Mouse (Mus musculus) intestine, postnatal 0 days (tissue): ENCODE data around the gene Hdac4. TPM values are rescaled to one million over a fixed set of nuclear protein-coding genes. Genes with fewer than 3 reads are reported as not detected.

Source experiments
- ATAC-seq: fragments of 200-750 bp; cut with Nextera tagmentation; 2 replicates; pipeline ENCODE4 v1.8.0; 2017; ENCODE audit warnings: mild to moderate bottlenecking, moderate TSS enrichment, moderate library complexity
- H3K27ac ChIP-seq: fragments of 300-500 bp; sonication (generic); 2 replicates; pipeline ENCODE4 v1.5.1; 2014; ENCODE audit warnings: mild to moderate bottlenecking, low read depth, low read length, moderate library complexity
- H3K27me3 ChIP-seq: fragments of 300-500 bp; sonication (generic); replicated peaks from 2 replicates; pipeline ENCODE4 v1.6.1; 2014; ENCODE audit warnings: low read length, mixed read lengths; ENCODE audit not compliant: control insufficient read depth, insufficient read depth
- H3K36me3 ChIP-seq: fragments of 300-500 bp; sonication (generic); 2 replicates; pipeline ENCODE4 v1.6.1; 2014; ENCODE audit warnings: mild to moderate bottlenecking, moderate library complexity; ENCODE audit not compliant: control insufficient read depth, insufficient read depth
- H3K4me1 ChIP-seq: fragments of 300-500 bp; sonication (generic); replicated peaks from 2 replicates; pipeline ENCODE4 v1.6.1; 2014; ENCODE audit warnings: antibody characterized with exemption, low read length, mixed read lengths; ENCODE audit not compliant: control insufficient read depth, insufficient read depth
- H3K4me2 ChIP-seq: fragments of 300-500 bp; sonication (generic); replicated peaks from 2 replicates; pipeline ENCODE4 v1.6.1; 2014; ENCODE audit warnings: low read depth, mild to moderate bottlenecking, moderate library complexity
- H3K4me3 ChIP-seq: fragments of 300-500 bp; sonication (generic); 2 replicates; pipeline ENCODE4 v1.5.1; 2014; ENCODE audit warnings: low read depth, low read length
- H3K9ac ChIP-seq: fragments of 300-500 bp; sonication (generic); 2 replicates; pipeline ENCODE4 v1.6.1; 2014; ENCODE audit warnings: mild to moderate bottlenecking, low read depth, low read length
- H3K9me3 ChIP-seq: fragments of 300-500 bp; sonication (generic); 2 replicates; pipeline ENCODE4 v1.6.1; 2016; ENCODE audit warnings: mixed run types; ENCODE audit not compliant: control insufficient read depth
- CTCF ChIP-seq: sonication (generic); IDR thresholded peaks from 2 replicates; pipeline ENCODE4 v1.5.1; 2016; ENCODE audit warnings: low read depth, mild to moderate bottlenecking, control low read depth, antibody characterized with exemption, moderate library complexity
- WGBS: fragments of 180-500 bp; shearing (Covaris S2); extraction: QIAGEN DNeasy Blood & Tissue Kit; methylation state at CpG from one replicate; pipeline ENCODE4 v1.1.7; 2014; 5-methylcytosine and 5-hydroxymethylcytosine counted together
- polyA plus RNA-seq: library from polyadenylated mRNA; unstranded; fragments of >200 nt; fragmentation: Nextera tagmentation; extraction: Ambion mirVana; gene quantifications from 2 replicates; pipeline ENCODE4 v1.2.1, GENCODE M21; 2015

Hdac4 gene
- polyA plus RNA-seq, 1 experiment from 2014 or later, result 6.7 TPM

DNA sequence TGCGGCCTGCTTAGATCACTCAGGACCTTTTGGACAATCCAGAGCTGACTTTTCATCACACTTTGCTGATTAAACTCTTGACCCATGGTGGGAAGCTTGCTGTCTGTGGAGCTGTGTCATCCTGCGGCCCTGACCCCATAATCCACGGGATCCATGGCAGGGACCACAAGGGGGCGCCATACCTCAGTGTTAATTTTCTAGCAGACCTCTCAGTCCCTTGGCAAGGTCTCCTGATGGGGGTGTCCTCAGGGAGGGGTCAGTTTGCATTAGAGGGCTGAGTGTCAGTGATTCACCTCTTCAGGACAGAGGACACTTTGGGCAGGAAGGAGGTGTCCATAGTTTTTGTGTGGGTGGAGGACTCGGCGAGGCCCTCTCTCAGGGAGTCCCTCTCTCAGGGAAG is 281.6 kb downstream of the Hdac4 start:
- Histone ChIP-seq H3K4me1 (no peaks in the 10 kb centered on the region), H3K4me3 (no peak overlapping the region), H3K36me3 (no peaks in the 10 kb centered on the region), H3K4me2 (no peak overlapping the region), H3K27me3 (no peaks in the 10 kb centered on the region), H3K27ac (no peak overlapping the region), H3K9ac (no peak overlapping the region), H3K9me3 (no peaks in the 10 kb centered on the region)
- WGBS, result 59% methylated on average over 6 of the region's 6 CpGs
- no peak for ATAC-seq
- peak; percentile 79 for TF ChIP-seq CTCF

DNA sequence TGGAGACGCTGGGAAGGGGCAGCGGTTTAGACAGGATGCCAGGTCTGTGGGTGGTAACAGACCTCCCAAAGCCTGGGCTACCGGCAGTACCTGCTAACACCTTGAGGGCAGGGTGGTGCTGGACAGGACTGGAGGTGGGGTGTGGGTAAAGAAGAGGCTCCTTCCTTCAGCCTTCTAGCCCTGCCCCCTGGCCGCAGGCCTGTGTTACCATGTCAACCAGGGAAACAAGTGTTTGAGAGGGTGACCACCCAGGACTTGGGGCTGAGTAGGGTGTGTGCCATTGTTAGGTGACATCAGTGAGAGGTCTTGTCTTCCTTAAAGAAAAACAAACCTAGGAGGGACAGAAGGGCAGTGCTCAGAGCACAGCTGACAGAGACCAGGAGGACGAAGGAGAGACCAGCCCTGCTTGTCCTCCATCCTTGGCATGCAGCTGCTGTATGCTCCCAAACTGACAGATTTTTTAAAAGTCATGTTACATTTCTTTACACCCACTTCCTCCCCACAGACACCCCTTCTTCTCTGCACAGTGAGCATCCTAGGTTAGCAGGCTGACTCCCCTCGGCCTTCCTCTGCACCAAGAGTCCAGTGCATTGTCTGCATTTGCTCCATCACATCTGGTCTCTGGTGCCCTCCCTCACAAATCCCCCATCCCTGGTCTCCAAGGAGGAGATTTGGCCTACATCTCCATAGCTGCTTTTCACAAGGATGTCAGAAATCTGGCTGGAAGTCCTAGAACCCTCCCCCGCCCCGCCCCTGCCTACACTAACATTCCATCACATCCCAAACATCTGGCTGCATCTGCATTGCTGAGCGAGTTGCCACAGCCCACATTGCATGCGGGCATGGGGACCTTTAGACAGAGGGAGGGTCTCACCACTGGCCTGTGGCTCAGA is 283.0 kb downstream of the Hdac4 start:
- no peak overlapping the region for H3K9ac ChIP-seq
- H3K4me1 ChIP-seq, result no peaks in the 10 kb centered on the region
- H3K27me3 ChIP-seq, result no peaks in the 10 kb centered on the region; the same call in 1 of the 2 replicates
- H3K27ac ChIP-seq, result no peak overlapping the region
- TF ChIP-seq CTCF, result no peak
- no peaks in the 10 kb centered on the region for H3K9me3 ChIP-seq
- no peak for ATAC-seq
- H3K36me3 ChIP-seq, result no peaks in the 10 kb centered on the region
- no peak overlapping the region for H3K4me2 ChIP-seq
- no peak overlapping the region for H3K4me3 ChIP-seq
- WGBS, result 52% methylated on average over 10 of the region's 10 CpGs

DNA sequence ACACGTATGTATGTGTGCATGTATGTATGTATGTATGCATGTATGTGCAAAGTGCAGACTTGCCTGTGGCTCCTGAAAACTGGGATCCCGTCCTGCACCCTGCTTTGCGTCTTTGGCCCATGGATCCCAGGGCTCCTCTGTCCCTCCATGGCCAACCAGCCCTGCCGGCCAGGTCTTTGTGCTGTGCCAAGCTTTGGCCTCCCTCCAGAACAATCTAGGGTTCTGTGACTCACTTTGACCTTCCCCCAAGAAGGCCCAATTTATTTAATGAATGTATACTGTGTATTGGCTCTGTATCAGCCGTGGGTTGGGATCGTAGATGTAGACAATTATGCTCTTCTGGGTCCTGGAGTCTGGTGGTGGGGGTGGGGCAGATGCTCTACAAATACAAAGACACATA is 290.2 kb downstream of the Hdac4 start:
- no peaks in the 10 kb centered on the region; the same call in 1 of the 2 replicates for H3K27me3 ChIP-seq
- H3K27ac ChIP-seq, result no peak overlapping the region
- no peaks in the 10 kb centered on the region for H3K36me3 ChIP-seq
- no peaks in the 10 kb centered on the region for H3K4me1 ChIP-seq
- H3K4me2 ChIP-seq, result no peak overlapping the region
- ATAC-seq, result no peak
- H3K4me3 ChIP-seq, result no peak overlapping the region
- no peak overlapping the region for H3K9ac ChIP-seq
- TF ChIP-seq CTCF, result no peak
- no peaks in the 10 kb centered on the region for H3K9me3 ChIP-seq
- WGBS, result 83% methylated on average over 6 of the region's 6 CpGs

DNA sequence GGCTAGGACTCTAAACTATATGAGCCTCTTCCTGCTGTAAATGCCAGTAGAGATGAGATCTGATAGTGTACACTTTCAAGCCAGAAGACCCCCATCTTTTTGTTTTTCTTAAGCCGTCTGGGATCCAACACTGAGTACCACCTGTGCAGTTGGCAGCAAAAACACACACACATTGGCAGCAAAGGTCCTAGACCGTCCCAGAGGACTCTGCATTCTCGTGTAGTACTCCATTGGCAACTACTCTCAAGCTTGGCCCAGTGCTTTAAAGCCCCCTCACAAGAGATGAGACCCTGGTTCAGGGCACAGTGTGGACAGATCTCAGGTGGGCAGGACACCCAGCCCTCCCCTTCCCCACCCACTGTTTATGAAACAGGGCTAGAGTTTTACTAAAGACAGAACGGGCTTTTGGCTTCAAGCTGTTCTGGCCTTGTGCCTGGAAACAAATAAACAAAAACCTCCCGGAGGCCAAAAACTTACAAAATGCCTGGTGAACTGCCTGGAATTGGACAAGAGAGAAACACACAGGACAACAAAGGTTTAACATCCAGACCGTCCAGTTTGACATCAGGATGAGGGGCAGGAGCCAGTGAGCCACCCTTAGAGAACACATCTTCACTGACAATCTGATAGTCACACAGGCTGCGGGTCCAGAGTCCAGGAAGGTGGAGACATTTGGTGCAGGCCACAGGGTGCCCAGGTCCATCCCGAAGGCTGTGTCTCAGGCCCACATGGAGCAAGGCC is 292.1 kb downstream of the Hdac4 start:
- no peaks in the 10 kb centered on the region for H3K36me3 ChIP-seq
- no peaks in the 10 kb centered on the region for H3K4me1 ChIP-seq
- TF ChIP-seq CTCF, result no peak
- no peak overlapping the region for H3K9ac ChIP-seq
- H3K27me3 ChIP-seq, result no peaks in the 10 kb centered on the region; the same call in 1 of the 2 replicates
- 52% methylated on average over 8 of the region's 8 CpGs for WGBS
- H3K4me3 ChIP-seq, result no peak overlapping the region
- no peak for ATAC-seq
- H3K9me3 ChIP-seq, result no peaks in the 10 kb centered on the region
- no peak overlapping the region for H3K4me2 ChIP-seq
- no peak overlapping the region; the same call in 1 of the 2 replicates for H3K27ac ChIP-seq

DNA sequence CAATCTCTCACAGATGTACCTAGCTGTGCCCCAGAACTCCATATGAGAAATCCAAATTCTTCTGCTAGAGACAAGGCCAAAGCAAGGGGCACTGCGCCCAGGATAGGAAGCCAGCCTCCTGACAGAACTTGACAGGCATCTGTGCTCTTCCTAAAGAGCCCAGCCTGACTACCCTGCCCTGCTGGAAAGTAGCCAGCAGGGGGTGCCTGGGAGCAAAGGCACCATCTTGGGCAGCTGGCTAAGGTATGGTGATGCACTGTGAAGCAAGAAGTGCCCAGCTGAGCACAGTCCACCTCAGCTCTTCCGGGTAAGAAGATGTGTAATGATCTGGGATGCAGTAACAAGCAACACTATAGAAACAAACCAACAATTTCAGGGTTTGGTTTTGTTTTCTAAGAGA is 298.4 kb downstream of the Hdac4 start:
- no peak for ATAC-seq
- H3K4me3 ChIP-seq, result no peak overlapping the region
- no peaks in the 10 kb centered on the region for H3K9me3 ChIP-seq
- no peaks in the 10 kb centered on the region for H3K36me3 ChIP-seq
- no peak overlapping the region for H3K27ac ChIP-seq
- H3K4me2 ChIP-seq, result no peak overlapping the region
- 93% methylated on average over 2 of the region's 2 CpGs for WGBS
- no peaks in the 10 kb centered on the region for H3K4me1 ChIP-seq
- no peak overlapping the region for H3K9ac ChIP-seq
- TF ChIP-seq CTCF, result peak; percentile 65
- H3K27me3 ChIP-seq, result no peaks in the 10 kb centered on the region

DNA sequence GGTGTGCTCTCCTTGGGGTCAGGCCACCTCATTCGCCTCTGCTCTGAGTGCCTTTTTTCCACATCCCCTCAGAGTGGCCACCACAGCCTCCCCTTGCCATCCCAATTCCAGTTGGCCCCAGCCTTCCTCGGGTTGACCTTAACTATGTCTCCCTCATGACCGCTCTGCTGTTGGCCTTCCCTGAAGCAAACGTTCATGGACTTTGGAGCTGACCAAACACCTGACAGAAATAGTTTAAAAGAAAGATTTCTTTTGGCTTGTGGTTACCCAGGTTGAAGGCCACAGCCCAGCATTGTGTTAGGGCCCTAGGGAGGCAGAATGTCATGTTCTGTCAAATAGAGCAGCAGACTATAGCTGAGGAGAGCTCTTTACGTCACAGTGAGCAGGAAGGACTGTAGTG is 301.2 kb downstream of the Hdac4 start:
- Histone ChIP-seq H3K27ac (no peak overlapping the region), H3K4me2 (no peak overlapping the region), H3K9me3 (no peaks in the 10 kb centered on the region), H3K36me3 (no peaks in the 10 kb centered on the region), H3K9ac (no peak overlapping the region), H3K27me3 (no peaks in the 10 kb centered on the region), H3K4me1 (no peaks in the 10 kb centered on the region), H3K4me3 (no peak overlapping the region)
- TF ChIP-seq CTCF, result no peak
- no peak for ATAC-seq
- 82% methylated on average over 5 of the region's 5 CpGs for WGBS
